In genomic region chr1:138327466-138328245, GRCm38 (mm10) we compare ENCODE assay signal across 14 mouse cellular contexts. TPM values are rescaled to one million over a fixed set of nuclear protein-coding genes. Genes with fewer than 3 reads are reported as not detected.
DNase-seq lines count a peak whose midpoint lies in the region; TF ChIP-seq lines count a peak whose summit lies in the region.
"Had no signal": no experiment of that assay in that cellular context is flagged by ENCODE, and none has a peak within 500 bp of the region (broad histone marks: within the 10 kb centered on the region; RNA-seq: fewer than 3 reads in every experiment).

No protein-coding gene starts in this region.

- TF ChIP-seq CTCF in MEL (IDR thresholded peaks at IDR 0.05 in 2 of 3, conservative IDR thresholded peaks at IDR 0.05 in 1 of 3; ENCODE audit: control insufficient read depth in 1 of 3, insufficient read depth in 1 of 3, low read depth in 2 of 3, low read length in 3 of 3, poor library complexity in 1 of 3, severe bottlenecking in 1 of 3), result no peak

- no peaks in the 10 kb centered on the region for H3K36me3 ChIP-seq in MEL (ENCODE audit: control insufficient read depth in 1 of 2, insufficient read depth in 2 of 2, low read length in 2 of 2)
- H3K36me3 ChIP-seq: embryonic facial prominence, embryonic 15.5 days; midbrain, embryonic 12.5 days had no signal

- peak overlapping the region; percentile 57 for H3K27ac ChIP-seq in MEL (ENCODE audit: control insufficient read depth, low read depth, low read length)
- H3K27ac ChIP-seq: embryonic facial prominence, embryonic 15.5 days; liver, embryonic 14.5 days had no signal

- no peak for TF ChIP-seq POLR2A in MEL (IDR thresholded peaks at IDR 0.05; ENCODE audit: control insufficient read depth in 1 of 2, insufficient read depth in 1 of 2, low read depth in 1 of 2, low read length in 2 of 2, poor library complexity in 1 of 2)

- no peak for TF ChIP-seq EP300 in MEL (IDR thresholded peaks at IDR 0.05; ENCODE audit: low read depth in 1 of 2, low read length in 2 of 2)

- H3K4me3 ChIP-seq in MEL (ENCODE audit: control insufficient read depth in 1 of 2, insufficient read depth in 1 of 2, low read depth in 2 of 2, low read length in 2 of 2), result peak overlapping the region; percentile 19 to 53
- H3K4me3 ChIP-seq: embryonic facial prominence, embryonic 15.5 days; midbrain, embryonic 12.5 days had no signal

- no peak for TF ChIP-seq RAD21 in MEL (IDR thresholded peaks at IDR 0.05; ENCODE audit: low read depth, low read length)

- no peaks in the 10 kb centered on the region for H3K79me2 ChIP-seq in MEL (ENCODE audit: control insufficient read depth, insufficient read depth, low read length, poor library complexity)

- no peaks in the 10 kb centered on the region for H3K4me1 ChIP-seq in MEL (ENCODE audit: control insufficient read depth in 1 of 2, insufficient read depth in 2 of 2, low read length in 2 of 2)
- H3K4me1 ChIP-seq: embryonic facial prominence, embryonic 15.5 days had no signal

- H3K27me3 ChIP-seq in MEL (ENCODE audit: control insufficient read depth in 1 of 2, insufficient read depth in 2 of 2, low read length in 2 of 2), result peaks cover 0 to 2% of the 10 kb centered on the region in 2 experiments; a peak in 1 of 4 replicates
- H3K27me3 ChIP-seq: embryonic facial prominence, embryonic 15.5 days; midbrain, embryonic 12.5 days had no signal

- no peaks in the 10 kb centered on the region for H3K9me3 ChIP-seq in MEL (replicated peaks; ENCODE audit: insufficient read depth, low read length)
- H3K9me3 ChIP-seq: embryonic facial prominence, embryonic 15.5 days; midbrain, embryonic 12.5 days had no signal

- peak; percentile 2 for DNase-seq in lung, postnatal 10 days
- DNase-seq in lung, postnatal 36 days, result no peak
- DNase-seq in MEL (ENCODE audit: low read depth, low spot score), result peak; percentile 52
- peak; percentile 73 for DNase-seq in induced T-regulatory cell, adult 2 months (ENCODE audit: low read depth)
- peak; percentile 27 for DNase-seq in thymus, postnatal 0 days (ENCODE audit: low spot score)
- no peak for DNase-seq in adrenal gland, adult 2 months
- no peak for DNase-seq in cerebellum, adult 8-10 months
- DNase-seq: layer of hippocampus, postnatal 36 days had no signal

- H3K9ac ChIP-seq in MEL (ENCODE audit: control insufficient read depth, low read depth, low read length, poor library complexity, severe bottlenecking), result peak overlapping the region; percentile 43
- H3K9ac ChIP-seq: embryonic facial prominence, embryonic 15.5 days; liver, embryonic 14.5 days; midbrain, embryonic 12.5 days had no signal

TF ChIP-seq in MEL, 35 proteins besides CTCF, POLR2A, EP300 and RAD21:
- TF ChIP-seq NELFE (IDR thresholded peaks at IDR 0.05; ENCODE audit: low read depth, low read length) (no peak), USF1 (IDR thresholded peaks at IDR 0.05; ENCODE audit: low read depth, low read length) (no peak), BHLHE40 (IDR thresholded peaks at IDR 0.05; ENCODE audit: borderline replicate concordance, low read depth, low read length) (no peak), ZMIZ1 (IDR thresholded peaks at IDR 0.05; ENCODE audit: low read depth, low read length) (no peak), ZKSCAN1 (IDR thresholded peaks at IDR 0.05; ENCODE audit: low read depth, low read length) (no peak), POLR2AphosphoS2 (IDR thresholded peaks at IDR 0.05; ENCODE audit: low read length) (no peak), MEF2A (IDR thresholded peaks at IDR 0.05; ENCODE audit: extremely low read depth, insufficient replicate concordance, low read depth, low read length, poor library complexity, severe bottlenecking) (no peak), ZC3H11A (IDR thresholded peaks at IDR 0.05; ENCODE audit: low read depth, low read length) (no peak), TBP (IDR thresholded peaks at IDR 0.05; ENCODE audit: low read depth, low read length) (no peak), HCFC1 (IDR thresholded peaks at IDR 0.05; ENCODE audit: low read depth, low read length) (no peak), MAX (IDR thresholded peaks at IDR 0.05; ENCODE audit: low read length) (no peak), MYB (IDR thresholded peaks at IDR 0.05; ENCODE audit: low read depth, low read length) (no peak), MYC (IDR thresholded peaks at IDR 0.05; ENCODE audit: low read depth, low read length) (no peak), ELF1 (IDR thresholded peaks at IDR 0.05; ENCODE audit: low read depth, low read length) (no peak), UBTF (IDR thresholded peaks at IDR 0.05; ENCODE audit: borderline replicate concordance, insufficient read depth, low read depth, low read length) (no peak), TAL1 (IDR thresholded peaks at IDR 0.05; ENCODE audit: low read length) (no peak)

RNA-seq across cellular contexts. Expression of gene Atp6v1g3, which starts 54.1 kb away (rescaled TPM):
- total RNA-seq in MEL (2012; rRNA removed), result not detected in 2 replicates
- not detected for polyA plus RNA-seq in MEL (2012; ENCODE audit: insufficient read depth in 1 of 2, insufficient read length in 2 of 2, low read depth in 1 of 2, low replicate concordance in 2 of 2, missing spikeins in 1 of 2)
- polyA plus RNA-seq in thymus, postnatal 0 days (2015; fragmentation: Nextera tagmentation; extraction: Ambion mirVana), result 0.14 and 0.17 TPM in 2 replicates
- total RNA-seq in adrenal gland, adult 2 months (2021), result not detected
- polyA plus RNA-seq in adrenal gland, adult 2 months (2012; rRNA removed), result not detected in 2 replicates
- total RNA-seq: adrenal gland, postnatal 14 days; heart, postnatal 14 days; layer of hippocampus, postnatal 36 days had no signal
- polyA plus RNA-seq: liver, embryonic 14.5 days; midbrain, embryonic 12.5 days; stomach, embryonic 14.5 days had no signal

Comparison
In these comparisons a context has a peak if more than half of its experiments do, and no peak if none do; other contexts are left out.
1. DNase-seq: peak in lung, postnatal 10 days (single experiment), MEL (single experiment), induced T-regulatory cell, adult 2 months (single experiment) and thymus, postnatal 0 days (single experiment); none in lung, postnatal 36 days (single experiment), adrenal gland, adult 2 months (single experiment) and cerebellum, adult 8-10 months (single experiment).